Mouse (Mus musculus) embryonic fibroblast, embryonic 13.5 days (primary cell): ENCODE data around the gene Mrpl10.

Experiments used
- CTCF ChIP-seq: IDR thresholded peaks from 2 replicates; pipeline ENCODE4 v1.5.1; 2011; ENCODE audit warnings: mild to moderate bottlenecking, control low read depth, low read length, moderate library complexity, borderline replicate concordance; ENCODE audit not compliant: insufficient read depth
- POLR2A ChIP-seq: IDR thresholded peaks from 2 replicates; pipeline ENCODE4 v1.6.1; 2011; ENCODE audit warnings: low read depth, mild to moderate bottlenecking, control low read depth, low read length, moderate library complexity

GRCm38 (mm10) chr11:97021121-97021765 is 20.1 kb upstream of the Mrpl10 start:
- TF ChIP-seq POLR2A = no peak
- TF ChIP-seq CTCF = no peak
